Mouse (Mus musculus): ENCODE data around the gene Arhgef3.

Arhgef3 gene

DNA sequence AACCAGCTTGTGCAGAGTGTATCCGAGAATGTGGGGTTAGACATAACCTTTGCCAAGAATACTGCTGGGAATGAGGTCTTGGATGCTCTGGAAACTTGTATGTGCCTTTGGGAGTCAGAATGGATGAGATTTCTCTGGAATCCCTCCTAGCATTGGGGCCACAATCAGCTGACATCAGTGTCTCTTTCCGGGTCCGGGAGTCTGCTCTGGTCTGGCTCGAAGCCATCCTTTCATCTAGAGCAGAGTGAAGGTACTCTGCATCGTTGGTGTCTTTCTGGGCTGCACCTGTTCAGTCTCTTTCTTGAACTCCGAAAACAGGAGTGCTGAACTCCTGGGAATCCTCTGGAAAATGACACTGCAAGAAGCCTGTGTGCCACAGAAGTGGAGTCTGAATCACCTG is 1.3 kb downstream of the Arhgef3 start:
- no peak for DNase-seq

DNA sequence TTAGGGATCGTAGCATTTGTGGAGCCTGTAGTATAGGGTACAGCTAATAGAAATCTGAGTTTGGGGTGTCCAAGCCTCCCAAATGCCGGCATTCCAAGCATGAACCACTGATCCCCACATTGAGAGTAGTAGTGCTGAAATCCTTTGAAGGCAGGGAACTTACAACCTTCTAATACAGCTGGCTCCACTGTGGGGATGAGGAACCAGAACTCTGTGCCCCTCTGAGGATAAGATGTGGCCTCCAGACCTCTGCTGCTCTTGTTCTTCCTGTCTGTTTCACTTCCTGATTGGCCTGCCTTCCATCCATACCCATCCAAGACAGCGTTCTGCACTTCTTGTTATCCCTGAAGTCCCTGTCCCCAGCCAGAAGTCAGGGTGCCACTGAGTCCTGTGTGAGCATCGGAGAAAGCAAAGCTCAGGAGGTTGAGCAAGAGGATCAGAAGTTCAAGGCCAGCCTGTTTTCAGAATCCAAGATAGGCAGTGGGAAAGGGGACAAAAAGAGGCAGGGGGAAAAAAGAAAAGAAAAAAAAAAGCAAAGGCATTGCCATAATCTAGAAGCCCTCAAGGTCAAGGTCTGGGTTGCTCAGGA is 2.0 kb downstream of the Arhgef3 start:
- no peak for DNase-seq

DNA sequence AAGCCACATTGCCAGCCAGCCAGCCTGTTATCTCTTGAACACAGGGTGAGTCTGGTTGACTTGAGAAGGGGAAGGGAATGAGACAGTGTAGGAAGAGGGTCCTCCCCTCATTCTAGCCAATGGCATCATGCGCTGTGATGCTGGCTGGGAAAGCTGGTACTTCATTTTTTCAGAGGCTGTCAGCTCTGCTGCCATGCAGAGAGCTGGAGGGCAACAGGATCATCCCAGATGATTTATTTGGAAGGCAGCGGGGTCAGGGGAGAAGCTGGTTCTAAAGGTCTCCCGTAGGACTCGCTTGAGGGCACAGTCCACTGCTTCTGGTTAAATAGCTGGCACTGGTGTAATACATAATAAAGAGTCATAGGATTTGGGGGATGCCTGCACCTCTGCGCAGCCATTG is 3.8 kb downstream of the Arhgef3 start:
- no peak for DNase-seq

DNA sequence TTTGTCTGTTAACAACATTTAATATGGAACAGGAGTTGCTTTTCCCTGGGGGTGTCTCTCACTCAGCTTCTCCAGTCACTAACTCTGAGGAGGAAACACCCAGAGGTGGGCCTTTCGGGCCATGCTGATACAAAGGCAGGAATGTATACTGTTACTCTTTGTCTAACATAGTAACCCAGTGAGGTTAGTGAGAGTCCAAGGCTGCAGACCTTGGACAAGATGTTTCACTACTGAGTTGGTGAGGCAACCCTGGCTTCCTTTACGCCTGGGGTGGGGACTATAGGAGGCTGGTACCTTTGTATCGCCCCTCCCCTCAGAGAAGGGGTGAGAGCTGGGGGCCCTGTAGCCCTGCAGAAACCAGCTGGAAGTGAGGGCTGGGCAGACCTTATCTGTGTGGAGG is 7.9 kb downstream of the Arhgef3 start:
- no peak for DNase-seq

DNA sequence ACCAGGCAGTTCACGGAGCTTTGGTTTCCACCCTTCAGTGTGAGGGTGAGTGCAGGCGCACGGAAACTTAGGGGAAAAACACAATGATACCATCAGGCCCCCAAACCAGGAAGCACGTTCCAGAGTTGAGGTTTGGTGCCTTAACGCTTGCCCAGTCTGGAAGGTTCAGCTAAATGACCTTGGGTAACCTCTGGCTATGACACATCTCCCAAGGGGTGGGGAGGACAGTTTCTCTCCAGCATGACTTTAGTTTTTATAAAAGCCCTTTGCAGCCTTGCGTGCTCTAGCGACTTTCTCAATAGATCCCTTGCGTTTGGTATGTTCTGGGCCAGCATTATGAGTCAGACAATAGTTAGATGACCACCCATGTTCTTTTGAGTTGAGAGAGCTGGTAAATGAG is 8.8 kb downstream of the Arhgef3 start:
- no peak for DNase-seq

DNA sequence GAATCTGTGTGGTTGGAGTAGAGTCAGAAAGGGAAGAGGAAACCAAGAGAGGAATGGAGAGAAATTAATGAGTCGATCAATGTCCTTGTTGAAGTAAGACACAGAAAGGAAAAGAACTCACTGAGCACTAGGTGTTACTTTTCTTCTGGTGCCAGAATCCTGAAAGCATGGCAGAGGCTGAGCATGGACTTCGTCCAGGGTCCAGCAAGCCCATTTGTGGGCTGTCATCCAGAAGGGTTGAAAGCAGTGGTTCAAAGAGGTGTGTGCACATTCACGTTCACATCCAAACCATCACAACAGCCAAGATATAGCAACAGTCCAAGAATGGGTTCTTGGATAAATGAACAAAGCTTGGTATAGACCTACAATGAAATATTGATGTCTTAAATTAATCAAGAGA is 15.3 kb downstream of the Arhgef3 start:
- no peak for DNase-seq

DNA sequence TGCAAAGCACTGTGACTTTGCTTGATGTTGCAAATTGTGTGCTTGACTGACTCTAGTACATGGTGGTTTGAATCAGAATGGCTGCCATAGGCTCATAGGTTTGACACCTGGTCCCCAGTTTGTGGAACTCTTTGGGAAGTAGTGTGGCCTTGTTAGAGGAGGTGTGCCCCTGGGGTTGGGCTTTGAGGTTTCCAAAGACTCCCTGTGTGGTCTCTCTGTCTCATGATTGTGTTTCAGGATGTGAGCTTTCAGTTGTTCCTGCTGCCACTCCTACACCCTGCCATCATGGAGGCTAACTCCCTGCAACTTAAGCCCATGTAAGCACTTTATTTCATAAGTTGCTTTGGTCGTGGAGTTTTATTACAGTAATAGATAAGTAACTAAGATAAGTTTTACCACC is 16.0 kb downstream of the Arhgef3 start:
- DNase-seq, result no peak

DNA sequence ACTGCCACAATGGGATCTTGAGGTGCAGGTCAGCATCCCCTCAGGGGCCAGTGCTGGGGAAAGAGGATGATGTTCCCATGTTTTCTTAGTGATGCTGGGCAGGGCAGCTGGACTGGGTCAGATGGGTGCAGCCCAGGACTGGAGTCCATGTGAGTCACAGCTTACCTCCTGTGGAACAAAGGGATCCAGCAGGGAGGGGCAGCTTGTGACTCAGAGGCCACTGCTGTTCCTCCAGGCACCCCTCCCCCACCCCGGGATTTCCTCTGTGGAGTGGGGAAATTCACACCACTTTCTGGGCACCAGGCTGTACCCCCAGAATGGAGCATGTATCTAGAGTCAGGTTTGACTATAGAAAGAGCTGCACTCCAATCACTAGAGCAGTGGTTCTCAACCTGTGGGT is 16.8 kb downstream of the Arhgef3 start:
- DNase-seq, result no peak

DNA sequence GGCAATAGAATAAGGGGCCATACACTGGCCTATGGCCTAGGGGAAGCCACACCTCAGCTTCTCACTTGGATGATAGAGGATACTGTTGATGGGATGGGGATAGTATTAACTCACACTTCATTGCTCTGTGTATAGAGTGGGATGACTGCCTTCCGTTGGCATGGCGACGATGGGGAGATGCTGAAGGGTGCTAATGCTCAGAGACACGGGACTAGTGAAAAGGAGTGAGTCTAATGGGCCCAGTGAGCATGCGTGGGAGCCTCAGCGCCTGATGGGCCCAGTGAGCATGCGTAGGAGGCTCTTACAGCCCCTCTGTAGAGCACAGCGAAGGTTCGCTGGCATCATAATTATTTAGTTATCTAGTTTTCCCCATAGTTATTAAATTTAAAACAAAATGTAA is 24.2 kb downstream of the Arhgef3 start:
- DNase-seq, result no peak

DNA sequence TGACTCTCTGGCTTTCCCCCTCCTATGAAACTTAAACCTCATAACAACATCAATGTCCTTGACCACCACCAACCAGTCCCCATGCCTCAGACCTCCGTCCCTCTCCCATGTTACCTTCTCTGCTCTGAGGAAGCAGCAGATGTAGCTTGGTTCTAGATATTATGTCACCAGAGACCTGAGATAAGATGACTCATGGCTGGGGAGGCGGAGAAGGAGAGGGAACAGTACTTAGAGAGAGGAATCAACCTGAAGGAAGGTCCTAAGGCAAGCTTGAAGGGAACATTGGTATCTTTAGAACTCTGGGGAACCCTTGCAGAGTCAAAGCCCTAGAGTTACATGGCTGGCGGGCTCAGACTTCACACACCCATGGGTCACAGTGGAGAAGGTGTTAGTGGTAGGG is 25.3 kb downstream of the Arhgef3 start:
- no peak for DNase-seq

DNA sequence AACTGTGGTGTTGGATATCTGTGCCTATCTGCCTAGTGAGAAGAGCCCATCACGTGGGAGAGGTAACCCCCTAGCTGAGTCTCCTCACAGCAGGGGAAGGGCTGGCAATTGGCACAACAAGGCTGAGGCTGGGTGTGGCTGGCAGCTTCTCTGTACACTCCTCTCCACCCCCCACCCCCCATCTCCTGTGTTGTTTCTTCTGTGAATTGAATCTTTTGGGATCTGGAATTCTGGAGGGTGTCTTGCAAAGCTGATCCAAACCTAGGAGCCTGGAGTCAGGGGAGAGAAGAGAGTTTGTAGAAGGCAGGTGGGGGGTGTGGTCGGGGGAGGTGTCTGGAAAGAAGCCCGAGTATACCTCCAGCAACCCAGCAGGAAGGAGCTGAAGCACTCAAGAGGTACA is 26.8 kb downstream of the Arhgef3 start:
- DNase-seq, result no peak

DNA sequence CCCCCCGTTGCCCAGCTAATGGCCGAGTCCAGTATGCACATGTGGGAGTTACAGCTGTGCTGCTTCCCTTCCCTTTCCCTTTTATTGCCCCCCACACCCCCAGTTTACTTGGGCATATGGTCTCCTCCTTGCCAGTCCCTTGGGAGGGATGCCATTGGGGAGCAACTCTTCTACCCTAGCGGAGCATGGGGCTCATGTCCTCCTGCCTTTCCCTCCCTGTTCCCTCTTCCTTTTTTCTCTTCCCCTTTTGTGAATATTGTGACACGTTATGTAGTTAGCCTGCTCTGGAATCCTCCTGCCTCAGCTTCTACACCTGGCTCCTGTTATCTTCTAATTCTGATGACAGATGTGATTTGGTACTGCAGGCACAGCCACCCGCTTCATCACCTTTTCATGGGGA is 28.0 kb downstream of the Arhgef3 start:
- no peak for DNase-seq

DNA sequence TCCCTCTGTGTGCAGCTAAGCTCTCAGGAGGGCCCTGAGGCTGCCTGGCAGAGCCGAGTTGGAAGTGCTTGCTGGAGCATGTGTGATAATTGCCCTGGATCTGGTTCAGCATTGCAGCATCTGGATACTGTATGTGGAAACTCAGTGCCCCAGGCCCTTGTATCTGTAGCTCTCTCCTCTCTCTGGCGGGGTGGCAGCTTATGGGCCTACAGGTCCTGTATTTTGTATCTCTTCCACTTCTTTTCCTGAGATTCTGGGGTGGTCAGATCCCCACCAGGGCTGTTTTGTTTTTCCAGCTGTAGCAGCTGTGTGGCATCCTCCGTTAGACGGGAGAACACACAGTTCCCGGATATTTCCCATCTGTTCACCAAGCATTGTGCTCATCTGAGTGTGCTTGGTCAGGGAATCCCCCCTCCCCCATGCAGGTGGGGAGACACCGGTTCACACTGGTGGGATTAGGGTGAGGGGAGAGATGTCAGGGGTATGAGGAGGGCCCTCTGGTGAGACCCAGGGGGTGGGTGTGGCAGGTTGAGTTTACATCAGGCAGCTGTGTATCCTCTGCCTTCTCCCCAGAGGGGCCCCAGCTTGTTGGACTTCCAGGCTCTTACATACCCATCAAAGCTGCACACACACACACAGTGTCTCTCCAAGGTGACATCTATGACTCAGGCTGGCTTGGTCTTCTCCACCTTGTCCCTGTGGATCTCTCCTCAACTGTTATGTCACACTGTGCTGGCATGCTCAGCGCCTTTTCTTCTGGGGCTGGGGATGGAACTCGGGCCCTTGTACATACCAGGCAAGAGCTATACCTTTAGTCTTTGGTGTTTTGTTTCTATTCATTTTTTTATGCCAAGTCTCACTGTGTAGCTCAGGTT is 30.7 kb downstream of the Arhgef3 start:
- DNase-seq, result no peak

DNA sequence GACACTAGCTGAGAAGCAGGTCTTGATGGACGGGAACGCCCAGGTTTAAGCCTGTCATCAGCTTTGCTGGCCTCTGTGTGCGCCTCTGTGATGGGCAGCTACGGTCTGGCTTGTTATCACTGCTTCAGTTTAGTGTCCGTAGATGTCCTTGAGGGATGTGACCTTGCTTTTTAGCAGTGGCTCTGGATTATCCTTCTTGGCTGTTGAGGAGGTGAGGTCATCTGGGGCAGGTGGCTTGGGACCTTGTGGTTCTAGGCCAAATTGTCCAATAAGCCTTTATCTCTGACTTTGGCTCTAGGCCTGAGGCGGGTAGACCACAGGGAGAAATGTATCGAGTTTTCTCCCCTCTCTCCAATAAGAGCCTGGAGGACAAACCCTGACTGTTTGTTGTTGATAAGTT is 33.0 kb downstream of the Arhgef3 start:
- no peak for DNase-seq

DNA sequence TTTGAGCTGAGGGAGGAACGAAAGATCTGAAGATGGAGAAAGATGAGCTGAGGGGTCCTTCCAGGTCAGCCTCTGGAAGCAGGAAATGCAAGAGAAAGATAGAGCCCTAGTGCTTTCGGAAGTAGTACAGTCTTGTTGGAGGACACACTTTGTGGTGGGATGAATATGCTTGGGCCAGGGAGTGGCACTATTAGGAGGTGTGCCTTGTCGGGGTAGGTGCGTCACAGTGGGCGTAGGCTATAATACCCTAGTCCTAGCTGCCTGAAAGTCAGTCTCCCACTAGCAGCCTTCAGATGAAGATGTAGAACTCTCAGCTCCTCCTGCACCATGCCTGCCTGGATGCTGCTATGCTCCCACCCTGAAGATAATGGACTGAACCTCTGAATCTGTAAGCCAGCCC is 34.7 kb downstream of the Arhgef3 start:
- DNase-seq, result no peak

DNA sequence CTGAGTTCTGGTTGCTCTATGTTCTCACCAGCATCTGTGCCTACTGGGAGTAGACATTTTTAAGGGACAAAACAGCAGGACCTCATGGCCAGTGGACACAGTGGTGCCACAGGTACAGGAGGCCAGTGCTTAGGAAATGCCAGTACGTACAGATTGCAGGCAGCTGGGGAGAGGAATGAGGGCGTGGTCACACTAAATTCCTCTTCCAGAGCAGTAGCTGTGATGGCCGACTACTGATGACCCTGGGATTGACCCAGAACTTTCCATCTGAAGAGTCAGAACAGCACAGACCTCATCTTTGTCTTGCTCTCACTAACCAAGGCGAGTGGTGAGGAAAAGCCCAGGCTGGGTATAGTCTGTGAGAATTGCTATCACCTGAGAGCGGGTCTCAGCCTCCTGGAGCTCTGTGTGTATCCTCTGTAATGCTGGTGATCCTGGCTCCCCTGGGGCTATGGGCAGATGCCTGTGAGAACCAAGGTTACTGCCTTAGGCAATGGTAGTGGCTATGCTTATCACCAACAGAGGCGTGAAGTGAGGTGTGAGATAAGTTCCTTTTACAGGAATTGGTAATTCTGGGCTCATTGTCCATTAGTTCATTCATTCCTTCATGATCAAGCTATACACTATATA is 35.4 kb downstream of the Arhgef3 start:
- no peak for DNase-seq

DNA sequence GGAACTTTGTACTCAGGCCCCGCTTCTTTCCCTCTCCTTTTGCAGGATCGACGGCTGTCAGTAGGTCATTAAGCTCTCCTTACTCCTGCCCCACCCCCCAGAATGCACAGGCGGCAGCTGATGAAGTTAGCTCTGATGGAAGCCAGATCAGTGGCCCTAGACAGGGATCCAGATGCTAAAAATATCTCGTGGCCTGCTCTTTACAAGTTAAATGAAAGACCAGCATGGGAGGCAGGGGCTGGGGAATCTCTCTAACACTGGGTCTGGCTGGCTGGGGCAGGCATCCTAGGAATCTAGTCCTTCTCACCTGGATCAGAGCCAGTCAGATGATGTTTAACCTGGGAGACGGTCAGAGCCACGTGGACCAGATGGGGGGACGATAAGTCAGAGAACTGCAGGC is 36.7 kb downstream of the Arhgef3 start:
- DNase-seq, result no peak

DNA sequence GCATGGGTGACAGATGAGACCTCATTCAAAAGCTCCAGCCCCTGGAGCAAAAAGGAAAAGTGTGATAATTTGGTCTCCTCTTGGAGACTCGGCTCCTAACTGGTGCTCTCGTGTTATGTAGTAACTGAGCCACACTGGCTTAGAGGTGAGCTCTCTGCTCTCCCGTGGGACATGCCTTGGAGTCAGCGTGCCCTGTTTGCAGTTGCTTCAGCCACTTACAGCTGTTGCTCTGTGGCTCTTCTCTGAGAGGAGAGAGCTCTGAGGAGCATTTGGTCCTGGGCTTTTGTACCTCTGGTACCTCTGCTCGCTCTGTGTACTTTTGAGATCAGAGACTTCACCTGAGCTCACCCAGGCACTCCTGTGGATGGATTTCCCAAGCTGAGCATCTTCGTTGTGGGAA is 40.4 kb downstream of the Arhgef3 start:
- DNase-seq, result no peak

DNA sequence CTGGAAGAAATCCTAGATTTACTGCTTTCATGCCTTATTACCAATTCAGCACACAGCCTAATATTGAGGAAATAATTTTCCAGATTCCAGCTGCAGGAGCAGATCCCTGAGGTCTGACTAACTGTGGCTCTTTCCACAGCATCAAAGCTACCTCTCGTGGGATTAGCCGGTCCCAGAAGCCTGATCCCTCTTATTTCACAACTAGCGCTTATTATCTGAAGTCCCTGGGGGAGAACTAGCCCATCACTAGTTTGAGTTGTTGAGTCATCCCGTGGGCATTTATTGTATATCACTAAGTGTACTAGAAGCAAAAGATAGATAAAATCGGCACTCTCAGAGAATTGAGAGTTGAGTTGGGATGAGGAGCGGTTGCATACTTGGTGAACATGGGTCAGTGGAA is 41.3 kb downstream of the Arhgef3 start:
- DNase-seq, result no peak

DNA sequence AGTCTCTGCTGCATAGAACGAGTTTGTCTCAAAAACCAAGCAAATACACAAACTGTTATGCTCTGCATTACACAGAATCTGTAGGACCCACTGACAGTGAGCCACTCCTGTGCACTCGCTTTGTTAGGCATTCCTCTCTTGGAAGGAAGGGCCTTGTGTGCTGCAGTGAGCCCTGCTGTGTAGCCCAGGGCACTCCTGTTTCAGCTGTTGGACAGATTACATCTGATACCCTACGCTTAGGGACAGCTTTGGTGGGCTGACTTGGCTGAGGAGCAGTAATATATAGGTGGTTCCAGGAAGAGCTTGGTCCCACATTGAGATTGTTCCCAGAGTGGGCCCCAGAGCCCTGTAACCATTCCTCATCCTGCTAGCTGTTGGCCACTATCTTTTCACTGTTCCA is 43.4 kb downstream of the Arhgef3 start:
- no peak for DNase-seq

DNA sequence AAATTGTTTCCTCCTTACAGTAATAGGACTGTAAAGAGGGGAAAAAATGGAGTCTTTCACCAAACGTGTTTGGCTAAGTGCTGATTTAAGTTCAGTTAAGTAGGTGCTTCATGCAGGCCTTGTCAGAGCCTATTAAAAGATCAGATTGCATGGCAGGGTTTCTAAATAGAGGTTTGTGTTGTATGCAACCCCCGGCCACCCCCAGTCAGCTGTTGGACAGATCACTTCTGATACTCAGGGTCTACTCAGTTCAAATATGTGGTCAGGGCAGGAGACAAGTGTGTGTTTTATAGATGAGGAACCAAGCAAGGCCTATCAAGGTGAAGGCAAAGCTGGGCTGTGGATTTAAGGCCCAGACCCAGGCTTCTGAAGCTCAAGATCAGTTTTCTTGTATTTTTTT is 44.1 kb downstream of the Arhgef3 start:
- DNase-seq, result no peak

DNA sequence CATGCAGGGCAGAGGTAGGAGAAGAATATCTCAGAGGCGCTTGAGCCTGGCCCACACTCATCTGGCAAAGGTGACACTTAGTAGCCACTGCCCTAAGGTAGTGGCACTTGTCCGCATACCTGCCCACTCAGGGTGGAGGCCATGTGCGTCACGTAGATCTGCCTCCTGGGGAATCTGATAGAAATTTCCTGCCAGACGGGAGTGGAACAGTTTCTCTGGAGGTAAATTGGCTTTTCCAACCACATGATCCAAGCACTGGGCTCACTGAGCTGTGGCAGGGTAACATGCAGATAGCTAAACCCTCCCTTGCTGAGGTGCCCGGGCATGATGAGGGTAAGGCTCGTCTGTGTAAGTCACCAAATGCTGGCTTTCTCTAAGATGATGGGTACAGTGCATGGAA is 46.1 kb downstream of the Arhgef3 start:
- no peak for DNase-seq

DNA sequence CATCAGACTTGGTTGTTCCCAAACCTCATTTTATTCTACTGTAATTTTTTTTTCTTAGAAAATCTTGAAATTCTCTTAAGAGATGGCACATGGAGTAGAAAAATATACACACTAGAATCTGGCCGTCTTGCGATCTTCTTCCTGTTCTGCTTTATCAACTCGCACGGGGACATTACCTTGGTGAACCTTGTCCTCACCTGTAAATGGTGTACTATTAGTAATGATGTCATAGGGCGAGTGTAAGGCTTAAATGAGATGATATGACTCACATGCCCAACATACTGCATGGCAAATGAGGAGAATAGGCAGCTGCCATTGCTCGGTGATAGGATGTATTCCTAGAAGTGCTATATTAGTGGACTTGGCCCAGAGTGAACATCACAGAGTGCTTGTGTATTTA is 49.9 kb downstream of the Arhgef3 start:
- no peak for DNase-seq

DNA sequence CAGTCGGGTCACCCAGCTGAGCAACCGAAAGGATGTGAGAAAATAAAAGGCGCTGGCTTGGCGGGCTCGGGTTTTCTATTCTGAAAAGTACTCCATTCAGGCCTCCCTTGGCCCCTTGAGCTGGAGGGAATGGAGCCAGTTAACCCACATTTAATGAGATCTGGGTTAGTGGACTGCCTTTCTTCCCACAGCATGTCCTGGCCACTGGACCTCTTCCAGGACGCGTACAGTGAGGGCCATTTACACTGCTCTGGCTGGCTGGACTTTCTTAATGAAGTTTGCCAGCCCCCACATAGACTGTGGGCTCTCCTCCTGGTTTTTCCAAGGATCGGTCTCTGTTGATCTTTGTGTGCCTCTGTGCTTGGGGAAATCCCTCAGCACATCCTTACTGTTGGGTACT is 52.1 kb downstream of the Arhgef3 start:
- no peak for DNase-seq

DNA sequence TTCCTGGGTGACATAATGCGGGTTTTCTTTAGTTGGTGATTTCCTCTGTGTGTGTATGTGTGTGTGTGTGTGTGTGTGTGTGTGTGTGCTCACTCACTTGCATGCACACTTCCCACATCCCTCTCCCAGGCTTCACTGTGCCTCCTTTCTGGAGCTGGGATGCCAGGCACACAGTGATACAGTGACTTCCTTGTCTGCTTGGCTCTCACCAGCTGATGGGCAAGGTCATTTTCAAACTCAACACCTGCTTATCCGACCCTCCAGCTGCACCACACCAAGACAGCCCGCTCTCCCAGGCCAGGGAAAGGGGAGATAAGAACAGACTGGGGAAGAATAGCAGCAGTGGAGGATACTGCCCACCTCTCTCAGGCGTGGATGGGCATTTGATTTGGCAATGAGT is 52.5 kb downstream of the Arhgef3 start:
- no peak for DNase-seq
